Mouse (Mus musculus) cortical plate, adult 2 months (tissue): ENCODE measurements around the gene Galm. TPM values are rescaled to one million over a fixed set of nuclear protein-coding genes. Genes with fewer than 3 reads are reported as not detected.
"Not testable (repeated sequence)": the region's sequence is repeated elsewhere in the genome, so short reads cannot be mapped to it uniquely, and the experiment has no call there.

ENCODE experiments used
- H3K27ac ChIP-seq: fragments of 200-500 bp; 2 replicates; pipeline ENCODE4 v1.5.1; 2012; ENCODE audit warnings: low read length, control low read depth, inconsistent platforms; ENCODE audit not compliant: insufficient read depth
- H3K4me1 ChIP-seq: fragments of 200-500 bp; 2 replicates; pipeline ENCODE4 v1.6.1; 2011; ENCODE audit warnings: low read length; ENCODE audit not compliant: control insufficient read depth, insufficient read depth
- H3K4me3 ChIP-seq: fragments of 200-500 bp; 2 replicates; pipeline ENCODE4 v1.5.1; 2011; ENCODE audit warnings: mild to moderate bottlenecking, low read length, control low read depth; ENCODE audit not compliant: insufficient read depth
- CTCF ChIP-seq: fragments of 200-500 bp; IDR thresholded peaks from 2 replicates; pipeline ENCODE4 v1.5.1; 2011; ENCODE audit warnings: mild to moderate bottlenecking, control low read depth, low read length; ENCODE audit not compliant: insufficient read depth; ENCODE audit errors: extremely low read depth
- POLR2A ChIP-seq: fragments of 200-500 bp; IDR thresholded peaks from 2 replicates; pipeline ENCODE4 v1.6.1; 2011; ENCODE audit warnings: mild to moderate bottlenecking, low read length, control low read depth; ENCODE audit not compliant: insufficient read depth; ENCODE audit errors: extremely low read depth
- polyA plus RNA-seq: library from polyadenylated mRNA; depleted of rRNA; stranded (reverse); fragments of >200 nt; gene quantifications from 2 replicates; pipeline ENCODE4 v1.2.3, GENCODE M21; 2012

The Galm gene
- polyA plus RNA-seq, 1 experiment, result 2.4 TPM

GRCm38 (mm10) chr17:80170951-80171350, 43.7 kb downstream of the Galm start:
- TF ChIP-seq CTCF, result no peak
- TF ChIP-seq POLR2A, result no peak

DNA sequence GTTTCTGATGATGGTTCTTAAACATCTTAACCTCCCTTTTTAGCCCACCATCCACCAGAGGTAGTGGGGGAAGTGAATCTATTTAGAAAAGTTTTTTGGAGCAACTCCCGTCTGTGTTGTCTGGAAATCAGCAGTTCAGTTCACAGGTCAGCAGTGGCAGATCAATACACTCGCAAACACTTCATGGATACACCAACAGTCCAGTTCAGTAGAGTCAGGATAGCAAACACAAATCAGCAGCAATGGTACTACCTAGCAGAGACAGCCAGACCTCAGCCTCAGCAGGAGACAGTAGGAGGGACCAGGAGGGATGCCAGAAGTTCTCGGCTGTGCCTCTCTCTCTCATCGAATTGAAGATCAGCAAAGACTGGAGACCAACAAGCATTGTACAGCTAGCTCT, 44.7 kb downstream of the Galm start:
- Histone ChIP-seq H3K4me3 (no peak overlapping the region), H3K4me1 (peaks cover 13% of the 10 kb centered on the region), H3K27ac (no peak overlapping the region)
- no peak for TF ChIP-seq CTCF
- no peak for TF ChIP-seq POLR2A

More at GRCm38 (mm10) chr17:80170951-80171350, 43.7 kb downstream of the Galm start:
- Histone ChIP-seq H3K27ac (no peak overlapping the region), H3K4me3 (no peak overlapping the region), H3K4me1 (peaks cover 15% of the 10 kb centered on the region)

- TF ChIP-seq CTCF (no peak), POLR2A (no peak)
- no peak overlapping the region for H3K4me3 ChIP-seq
- no peak overlapping the region for H3K27ac ChIP-seq
- H3K4me1 ChIP-seq, result peaks cover 6% of the 10 kb centered on the region
Measured at GRCm38 (mm10) chr17:80172761-80173160, 45.5 kb downstream of the Galm start.

DNA sequence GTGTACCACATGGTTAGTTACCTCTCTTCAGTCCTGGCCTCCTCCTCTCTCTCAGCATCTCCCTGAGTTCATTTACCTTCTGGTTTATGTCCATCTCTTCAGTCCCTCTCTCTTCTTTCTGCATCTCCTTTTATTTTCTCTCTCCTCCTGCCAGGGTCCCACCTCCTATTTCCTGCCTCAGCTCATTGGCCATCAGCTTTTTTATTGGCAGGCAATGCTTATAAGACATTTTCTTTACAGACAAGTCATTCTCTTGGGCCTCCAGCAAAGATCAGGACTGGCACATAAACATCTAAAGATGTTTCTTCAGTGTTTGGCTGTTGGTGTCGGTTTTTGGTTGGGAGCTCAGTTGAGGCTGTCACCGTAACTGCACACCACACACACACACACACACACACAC, 46.4 kb downstream of the Galm start:
- Histone ChIP-seq H3K4me1 (peaks cover 2% of the 10 kb centered on the region), H3K4me3 (no peak overlapping the region), H3K27ac (no peak overlapping the region)
- TF ChIP-seq CTCF (no peak), POLR2A (no peak)

GRCm38 (mm10) chr17:80174146-80174545, 46.9 kb downstream of the Galm start:
- H3K27ac ChIP-seq, result no peak overlapping the region
- no peak overlapping the region for H3K4me3 ChIP-seq
- TF ChIP-seq POLR2A, result no peak
- no peak for TF ChIP-seq CTCF
- H3K4me1 ChIP-seq, result peaks cover 1% of the 10 kb centered on the region; the same call in 1 of the 2 replicates

DNA sequence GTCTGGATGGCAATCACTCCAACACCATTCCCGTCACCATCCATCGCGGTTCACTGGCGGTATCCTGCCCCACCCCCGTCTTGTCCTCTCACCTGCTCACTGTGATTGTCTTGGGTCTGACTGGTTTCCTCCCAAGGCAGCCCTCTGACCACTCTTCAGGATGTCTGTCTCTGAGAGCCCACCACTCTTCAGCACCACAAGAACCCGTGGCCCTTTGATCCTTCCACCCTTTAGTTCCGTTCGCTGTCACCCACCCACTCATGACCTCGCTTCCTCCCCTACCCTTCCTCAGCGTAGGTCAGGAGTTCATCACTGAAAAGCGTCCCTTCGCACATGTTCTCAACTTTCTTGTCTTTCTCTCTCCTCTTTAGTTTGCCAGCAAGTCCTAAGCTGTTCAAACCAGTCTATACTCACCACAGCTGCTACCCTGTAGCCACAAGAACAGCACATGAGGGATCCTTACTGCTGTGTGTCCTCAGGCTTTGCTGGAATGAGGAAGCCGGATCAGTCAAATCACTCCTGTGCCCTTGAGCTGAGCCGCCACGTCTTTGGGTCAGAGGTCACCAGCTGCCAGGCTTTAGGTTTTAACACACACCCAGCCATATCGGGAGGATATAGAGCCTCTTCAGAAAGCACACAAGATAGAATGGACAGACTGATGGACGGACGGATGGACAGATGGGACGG, 47.6 kb downstream of the Galm start:
- no peak overlapping the region for H3K4me3 ChIP-seq
- peaks cover 1% of the 10 kb centered on the region; the same call in 1 of the 2 replicates for H3K4me1 ChIP-seq
- no peak for TF ChIP-seq POLR2A
- TF ChIP-seq CTCF, result no peak
- H3K27ac ChIP-seq, result no peak overlapping the region

GRCm38 (mm10) chr17:80175386-80175739, 48.1 kb downstream of the Galm start:
- H3K27ac ChIP-seq, result no peak overlapping the region
- TF ChIP-seq POLR2A (no peak), CTCF (no peak)
- no peak overlapping the region for H3K4me3 ChIP-seq
- H3K4me1 ChIP-seq, result peaks cover 1% of the 10 kb centered on the region; the same call in 1 of the 2 replicates

DNA sequence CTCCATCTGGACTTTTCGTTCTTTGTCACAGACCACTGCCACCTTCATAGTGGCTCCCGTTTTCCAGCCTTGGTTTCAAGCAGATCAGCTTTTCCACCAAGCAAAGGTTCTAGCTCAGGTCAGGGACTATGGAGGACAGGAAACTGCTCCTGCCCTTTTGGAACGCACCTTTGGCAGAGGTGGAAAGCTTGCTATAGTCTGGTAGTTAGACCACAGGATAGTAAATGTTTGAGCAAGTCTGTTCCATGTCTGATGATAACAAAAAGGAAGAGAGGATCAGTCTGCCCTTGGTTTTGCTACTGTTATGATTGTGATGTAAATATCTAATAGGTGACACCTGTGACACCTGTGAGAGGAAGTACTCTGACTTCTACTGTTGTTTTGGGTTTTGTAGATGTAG, 48.7 kb downstream of the Galm start:
- Histone ChIP-seq H3K27ac (no peak overlapping the region), H3K4me1 (peaks cover 1% of the 10 kb centered on the region; the same call in 1 of the 2 replicates), H3K4me3 (no peak overlapping the region)
- TF ChIP-seq POLR2A (no peak), CTCF (no peak)

DNA sequence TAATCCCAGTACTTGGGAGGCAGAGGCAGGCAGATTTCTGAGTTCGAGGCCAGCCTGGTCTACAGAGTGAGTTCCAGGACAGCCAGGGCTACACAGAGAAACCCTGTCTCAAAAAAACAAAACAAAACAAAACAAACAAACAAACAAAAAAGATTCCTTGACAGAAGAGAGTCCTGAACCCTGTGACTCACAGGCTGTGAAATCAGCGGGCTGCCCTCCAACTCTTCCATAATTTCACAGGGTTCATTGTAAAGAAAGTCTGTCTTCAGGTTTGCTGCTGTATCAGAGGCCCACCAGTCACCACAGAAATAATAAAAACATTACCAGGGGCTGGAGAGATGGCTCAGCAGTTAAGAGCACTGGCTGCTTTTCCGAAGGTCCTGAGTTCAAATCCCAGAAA, 51.6 kb downstream of the Galm start:
- H3K27ac ChIP-seq, H3K4me3 ChIP-seq, H3K4me1 ChIP-seq: not testable (repeated sequence)

GRCm38 (mm10) chr17:80179959-80180358, 52.7 kb downstream of the Galm start:
- Histone ChIP-seq H3K27ac (no peak overlapping the region), H3K4me1 (peaks cover 1% of the 10 kb centered on the region; the same call in 1 of the 2 replicates), H3K4me3 (no peak overlapping the region)
- TF ChIP-seq POLR2A (no peak), CTCF (peak; percentile 98)
